Mouse (Mus musculus): ENCODE measurements around the gene Prdm8. TPM values are rescaled to one million over a fixed set of nuclear protein-coding genes. Genes with fewer than 3 reads are reported as not detected.
A peak's percentile ranks its signal among the peaks of the same experiment; 100 is the strongest.

The Prdm8 gene
- polyA plus RNA-seq, 1 experiment from 2014 or later = not detected

DNA sequence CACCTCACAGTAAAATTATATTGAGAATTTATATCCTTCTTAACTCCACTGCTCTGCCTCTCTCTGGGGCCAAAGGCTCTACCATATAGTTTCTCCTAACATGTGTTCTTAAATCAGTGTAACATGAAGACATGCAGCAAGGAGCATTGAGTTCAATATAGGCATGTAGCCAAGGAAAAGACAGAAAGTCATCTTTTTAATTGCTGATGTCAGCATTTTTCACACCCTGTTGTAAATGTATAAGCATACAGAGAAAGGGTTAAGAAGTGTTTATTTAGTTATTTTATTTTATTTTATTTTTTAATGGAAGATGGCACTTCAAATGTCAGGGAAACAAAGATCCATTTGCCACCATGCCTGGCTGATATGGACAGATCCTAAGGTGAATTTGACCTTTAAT is 6.7 kb downstream of the Prdm8 start:
- 0 out of 2 replicates have a peak, but pooled peaks cover 3% of the 10 kb centered on the region for H3K4me1 ChIP-seq
- H3K9me3 ChIP-seq (replicated peaks) = no peaks in the 10 kb centered on the region
- no peaks in the 10 kb centered on the region for H3K36me3 ChIP-seq
- no peak overlapping the region for H3K4me3 ChIP-seq
- no peak overlapping the region for H3K27ac ChIP-seq
- H3K9ac ChIP-seq = no peak overlapping the region
- ATAC-seq = no peak
- no peak overlapping the region for H3K4me2 ChIP-seq
- peaks cover 87% of the 10 kb centered on the region for H3K27me3 ChIP-seq (replicated peaks)

DNA sequence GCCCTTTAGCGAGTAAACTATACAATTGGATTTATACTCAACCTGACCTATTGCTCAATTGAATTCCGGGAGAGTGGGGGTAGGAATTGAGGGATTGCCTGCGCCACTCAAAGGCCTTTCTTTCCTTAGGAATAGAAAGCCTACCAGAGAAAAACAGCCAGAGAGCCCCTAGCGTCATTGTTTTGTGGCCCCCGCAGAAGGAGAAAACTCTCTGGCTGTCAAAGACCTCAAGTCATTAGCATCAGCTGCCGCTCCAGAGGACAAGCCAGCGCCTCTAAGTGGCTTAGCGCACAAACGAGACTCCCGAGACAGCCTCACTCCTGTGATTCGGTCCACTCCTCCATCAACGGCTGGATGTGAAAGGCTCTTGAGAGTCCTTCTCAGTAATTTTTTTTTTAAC is 12.6 kb downstream of the Prdm8 start:
- ATAC-seq = no peak
- Histone ChIP-seq H3K36me3 (no peaks in the 10 kb centered on the region), H3K9ac (no peak overlapping the region), H3K4me2 (no peak overlapping the region), H3K27me3 (replicated peaks) (peaks cover 93% of the 10 kb centered on the region), H3K27ac (no peak overlapping the region), H3K4me3 (no peak overlapping the region), H3K4me1 (no peaks in the 10 kb centered on the region), H3K9me3 (replicated peaks) (no peaks in the 10 kb centered on the region)
- WGBS (ENCODE audit: insufficient replicate concordance) = 5% methylated on average over 12 of the region's 12 CpGs

DNA sequence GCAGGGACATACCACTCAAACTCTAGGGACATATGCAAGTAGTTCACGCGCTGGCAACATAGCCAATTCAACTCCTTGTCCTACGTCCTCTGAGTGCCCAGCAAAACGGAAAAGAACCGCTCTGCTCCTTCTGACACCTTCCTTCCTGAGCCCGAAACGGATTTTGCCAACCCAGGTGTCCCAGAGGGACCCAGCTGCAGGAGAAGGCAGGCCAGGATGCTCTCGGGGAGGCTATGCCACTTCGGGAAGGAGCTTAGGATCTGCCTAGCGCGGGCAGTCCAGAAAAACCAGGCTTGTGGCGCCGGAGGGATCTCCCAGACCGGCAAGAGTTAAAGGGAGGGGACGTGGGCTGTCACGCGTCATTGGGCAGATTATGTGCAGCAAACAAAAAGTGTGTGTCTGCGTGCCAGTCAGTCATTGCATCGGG is 13.5 kb downstream of the Prdm8 start:
- peaks cover 95% of the 10 kb centered on the region for H3K27me3 ChIP-seq (replicated peaks)
- no peak overlapping the region for H3K27ac ChIP-seq
- no peaks in the 10 kb centered on the region for H3K36me3 ChIP-seq
- H3K4me1 ChIP-seq = peaks cover 3% of the 10 kb centered on the region
- ATAC-seq = no peak
- no peak overlapping the region for H3K4me3 ChIP-seq
- WGBS (ENCODE audit: insufficient replicate concordance) = 2% methylated on average over 19 of the region's 19 CpGs
- H3K9ac ChIP-seq = no peak overlapping the region
- no peaks in the 10 kb centered on the region for H3K9me3 ChIP-seq (replicated peaks)
- no peak overlapping the region for H3K4me2 ChIP-seq

DNA sequence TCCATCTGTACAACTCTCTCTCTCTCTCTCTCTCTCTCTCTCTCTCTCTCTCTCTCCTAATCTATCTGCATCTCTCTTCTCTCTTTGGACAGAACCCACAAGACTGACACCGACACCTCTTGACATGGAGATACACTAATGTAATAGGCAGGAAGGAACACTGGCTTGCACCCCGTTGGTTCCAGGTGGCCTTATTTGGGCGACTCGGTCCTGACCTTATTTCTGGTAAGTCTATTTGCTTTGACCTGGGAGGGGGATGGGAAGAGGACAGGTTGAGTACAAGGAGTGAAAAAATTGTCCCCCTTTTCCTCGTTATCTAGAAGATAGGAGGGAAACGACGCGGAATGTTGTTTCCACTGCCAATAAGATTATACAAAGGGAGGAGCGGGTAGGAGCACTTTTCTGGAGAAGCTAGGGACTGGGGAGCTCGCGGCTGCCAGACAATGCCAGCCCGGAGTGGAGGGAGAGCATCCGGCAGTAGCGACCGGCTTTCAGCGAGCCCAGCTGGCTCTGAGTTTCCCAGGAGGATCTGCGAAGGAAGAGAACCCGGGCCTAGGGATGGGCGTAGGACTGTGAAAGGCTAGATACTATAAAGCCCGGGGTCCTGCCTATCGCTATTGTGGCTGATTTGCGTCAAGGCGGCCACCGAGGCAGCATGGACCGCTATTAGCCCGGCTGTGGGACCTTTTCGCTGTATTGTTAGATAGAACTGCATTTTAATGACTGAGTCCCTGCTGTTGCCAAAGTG is 14.1 kb downstream of the Prdm8 start:
- Histone ChIP-seq H3K9ac (no peak overlapping the region), H3K4me2 (no peak overlapping the region), H3K9me3 (replicated peaks) (no peaks in the 10 kb centered on the region), H3K36me3 (no peaks in the 10 kb centered on the region), H3K4me3 (no peak overlapping the region), H3K27ac (no peak overlapping the region), H3K27me3 (replicated peaks) (peaks cover 97% of the 10 kb centered on the region), H3K4me1 (peaks cover 9% of the 10 kb centered on the region)
- no peak for ATAC-seq
- WGBS (ENCODE audit: insufficient replicate concordance) = 3% methylated on average over 27 of the region's 27 CpGs

DNA sequence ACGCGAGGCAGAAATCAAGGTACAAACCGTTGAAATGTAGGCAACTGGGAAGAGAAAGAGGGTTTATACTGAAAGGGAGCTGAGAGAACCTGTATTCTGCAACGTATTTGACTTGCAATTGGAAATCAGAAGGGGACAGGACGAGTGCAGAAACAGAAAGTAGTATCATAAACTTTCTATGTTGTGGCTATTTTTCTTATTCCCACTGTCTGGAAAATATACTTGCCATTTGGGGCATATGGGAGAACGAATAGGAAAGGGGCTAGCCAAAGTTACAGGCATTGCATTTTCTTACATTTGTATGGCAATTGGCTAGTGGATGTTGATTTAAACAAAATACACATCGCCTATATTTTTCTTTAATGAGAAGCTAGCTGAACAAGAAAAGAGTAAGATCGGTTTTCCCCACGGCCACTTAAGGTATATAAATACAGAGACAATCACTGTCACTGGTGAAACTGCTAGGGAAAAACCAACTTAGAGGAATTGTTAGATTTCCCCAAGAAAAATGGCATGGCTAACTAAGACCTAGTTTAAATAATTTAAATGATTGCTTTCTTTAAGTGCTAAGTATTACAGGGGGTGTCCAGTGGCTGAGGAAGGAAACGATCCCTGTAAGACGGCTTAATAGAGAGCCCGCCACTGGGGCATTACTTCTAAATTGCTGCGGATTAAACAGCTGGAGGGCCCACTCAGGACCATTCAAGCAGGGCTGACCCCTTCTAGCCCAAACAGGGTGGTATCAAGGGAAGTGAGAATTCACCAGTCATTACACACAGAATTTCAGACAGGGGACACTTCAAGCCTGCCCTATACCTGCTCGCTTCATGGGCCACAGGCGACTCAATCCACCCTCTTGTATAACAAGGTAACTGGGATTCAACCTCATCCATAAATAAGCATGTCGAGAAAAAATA is 14.9 kb downstream of the Prdm8 start:
- Histone ChIP-seq H3K27me3 (replicated peaks) (peaks cover 98% of the 10 kb centered on the region), H3K4me2 (no peak overlapping the region), H3K4me1 (peaks cover 15% of the 10 kb centered on the region), H3K4me3 (no peak overlapping the region), H3K9me3 (replicated peaks) (no peaks in the 10 kb centered on the region), H3K36me3 (no peaks in the 10 kb centered on the region), H3K9ac (no peak overlapping the region), H3K27ac (no peak overlapping the region)
- no peak for ATAC-seq
- WGBS (ENCODE audit: insufficient replicate concordance) = 7% methylated on average over 16 of the region's 16 CpGs

DNA sequence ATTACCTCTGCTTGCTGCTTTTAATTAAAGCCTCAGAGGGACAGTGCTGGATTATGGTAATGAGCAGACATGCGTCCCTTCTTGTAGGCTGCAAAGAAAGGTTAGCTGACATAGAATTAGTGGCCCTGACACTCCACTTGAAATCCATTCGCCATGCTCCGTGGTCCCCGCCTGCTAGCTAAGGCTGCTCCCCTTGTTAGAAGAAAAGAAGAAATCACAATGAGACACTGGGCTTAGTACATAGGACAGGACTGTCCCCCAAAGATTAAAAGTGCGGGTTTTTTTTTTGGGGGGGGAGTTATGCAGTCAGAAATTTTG is 15.6 kb downstream of the Prdm8 start:
- H3K9me3 ChIP-seq (replicated peaks) = no peaks in the 10 kb centered on the region
- no peak for ATAC-seq

DNA sequence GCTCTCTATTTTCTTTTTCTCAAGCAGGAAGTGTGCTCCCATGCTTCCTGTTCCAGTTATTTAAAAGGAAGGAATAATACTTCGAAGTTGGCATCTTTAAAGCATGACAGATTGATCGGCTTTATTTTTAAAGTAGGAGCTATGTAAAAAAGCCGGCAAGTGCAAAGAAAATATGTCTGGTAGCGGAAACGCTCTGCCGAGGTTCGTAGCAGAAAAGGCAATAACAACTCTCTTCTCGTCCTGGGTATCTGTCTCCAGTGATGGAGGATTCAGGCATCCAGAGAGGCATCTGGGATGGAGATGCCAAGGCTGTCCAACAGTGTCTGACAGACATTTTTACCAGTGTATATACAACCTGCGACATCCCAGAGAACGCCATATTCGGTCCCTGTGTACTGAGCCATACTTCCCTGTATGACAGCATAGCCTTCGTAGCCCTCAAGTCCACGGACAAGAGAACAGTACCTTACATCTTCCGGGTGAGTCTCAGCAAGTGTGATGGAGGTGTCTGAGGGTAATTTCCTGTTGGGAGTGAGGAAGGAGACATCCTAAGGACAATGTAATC is 16.1 kb downstream of the Prdm8 start:
- no peaks in the 10 kb centered on the region for H3K9me3 ChIP-seq (replicated peaks)
- H3K27ac ChIP-seq = no peak overlapping the region
- H3K4me1 ChIP-seq = peaks cover 15% of the 10 kb centered on the region
- H3K36me3 ChIP-seq = no peaks in the 10 kb centered on the region
- H3K9ac ChIP-seq = no peak overlapping the region
- WGBS (ENCODE audit: insufficient replicate concordance) = 4% methylated on average over 14 of the region's 14 CpGs
- no peak for ATAC-seq
- H3K4me3 ChIP-seq = no peak overlapping the region
- H3K4me2 ChIP-seq = no peak overlapping the region
- H3K27me3 ChIP-seq (replicated peaks) = peaks cover 99% of the 10 kb centered on the region

More for the DNA sequence above, 15.6 kb downstream of the Prdm8 start:
- Histone ChIP-seq H3K9ac (no peak overlapping the region), H3K4me3 (no peak overlapping the region), H3K4me1 (peaks cover 15% of the 10 kb centered on the region), H3K27me3 (replicated peaks) (peaks cover 98% of the 10 kb centered on the region), H3K27ac (no peak overlapping the region), H3K36me3 (no peaks in the 10 kb centered on the region), H3K4me2 (no peak overlapping the region)
- WGBS (ENCODE audit: insufficient replicate concordance) = 1% methylated on average over 5 of the region's 5 CpGs

DNA sequence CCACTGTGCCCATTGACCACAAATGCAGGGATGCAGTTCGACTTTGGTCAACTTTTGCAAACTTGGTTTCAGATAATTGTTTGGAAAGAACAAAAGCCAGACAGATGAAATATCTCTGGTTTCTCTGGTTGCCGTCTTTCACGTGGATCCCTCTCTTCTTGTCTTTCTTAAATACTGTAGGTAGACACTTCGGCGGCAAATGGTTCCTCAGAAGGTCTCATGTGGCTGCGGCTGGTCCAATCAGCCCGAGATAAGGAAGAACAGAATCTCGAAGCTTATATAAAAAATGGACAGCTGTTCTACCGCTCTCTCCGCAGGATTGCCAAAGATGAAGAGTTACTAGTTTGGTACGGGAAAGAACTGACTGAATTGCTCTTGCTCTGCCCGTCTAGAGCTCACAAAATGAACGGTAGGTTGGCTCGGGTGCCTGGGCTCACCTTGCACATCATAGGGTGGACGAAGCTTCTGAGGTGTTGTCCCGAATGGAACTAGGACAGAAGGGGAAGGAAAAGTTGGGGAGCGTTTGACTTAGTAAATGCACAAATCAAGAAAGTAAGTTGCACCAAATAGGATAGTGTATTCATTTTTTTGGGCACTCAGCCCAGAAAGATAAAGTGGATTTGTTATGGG is 17.4 kb downstream of the Prdm8 start:
- no peaks in the 10 kb centered on the region for H3K9me3 ChIP-seq (replicated peaks)
- H3K4me3 ChIP-seq = no peak overlapping the region

DNA sequence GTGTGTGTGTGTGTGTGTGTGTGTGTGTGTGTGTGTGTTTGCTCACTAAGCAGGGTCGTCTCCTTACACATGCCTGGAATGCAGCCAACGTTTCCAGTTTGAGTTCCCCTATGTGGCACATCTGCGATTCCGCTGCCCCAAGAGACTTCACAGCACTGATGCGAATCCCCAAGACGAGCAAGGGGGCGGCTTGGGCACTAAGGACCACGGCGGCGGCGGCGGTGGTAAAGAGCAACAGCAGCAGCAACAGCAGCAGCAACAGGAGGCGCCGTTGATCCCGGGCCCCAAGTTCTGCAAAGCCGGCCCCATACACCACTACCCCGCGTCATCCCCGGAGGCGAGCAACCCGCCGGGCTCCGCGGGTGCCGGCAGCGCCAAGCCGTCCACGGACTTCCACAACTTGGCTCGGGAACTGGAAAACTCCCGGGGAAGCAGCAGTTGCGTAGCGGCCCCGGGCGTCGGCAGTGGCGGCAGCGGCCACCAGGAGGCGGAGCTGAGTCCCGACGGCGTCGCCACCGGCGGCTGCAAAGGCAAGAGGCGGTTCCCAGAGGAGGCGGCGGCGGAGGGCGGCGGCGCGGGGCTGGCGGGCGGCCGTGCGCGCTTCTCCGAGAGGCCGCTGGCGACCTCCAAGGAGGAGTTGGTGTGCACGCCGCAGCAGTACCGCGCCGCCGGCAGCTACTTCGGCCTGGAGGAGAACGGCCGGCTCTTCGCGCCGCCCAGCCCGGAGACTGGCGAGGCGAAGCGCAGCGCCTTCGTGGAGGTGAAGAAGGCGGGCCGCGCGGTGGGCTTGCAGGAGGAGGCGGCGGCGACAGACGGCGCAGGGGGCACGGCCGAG is 18.2 kb downstream of the Prdm8 start:
- WGBS (ENCODE audit: insufficient replicate concordance) = under 1% methylated on average over 63 of the region's 89 CpGs
- Histone ChIP-seq H3K4me3 (peak overlapping the region; percentile 55), H3K27me3 (replicated peaks) (peaks cover 99% of the 10 kb centered on the region), H3K36me3 (no peaks in the 10 kb centered on the region), H3K9ac (no peak overlapping the region), H3K27ac (no peak overlapping the region), H3K4me2 (peak overlapping the region; percentile 76), H3K4me1 (peaks cover 15% of the 10 kb centered on the region), H3K9me3 (replicated peaks) (no peaks in the 10 kb centered on the region)
- ATAC-seq = peak; percentile 44; the same call in 1 of the 2 replicates

More for the DNA sequence above, 17.4 kb downstream of the Prdm8 start:
- Histone ChIP-seq H3K9ac (no peak overlapping the region), H3K36me3 (no peaks in the 10 kb centered on the region), H3K4me2 (no peak overlapping the region), H3K27me3 (replicated peaks) (peaks cover 99% of the 10 kb centered on the region), H3K27ac (no peak overlapping the region), H3K4me1 (peaks cover 15% of the 10 kb centered on the region)
- no peak for ATAC-seq
- WGBS (ENCODE audit: insufficient replicate concordance) = 6% methylated on average over 17 of the region's 17 CpGs

DNA sequence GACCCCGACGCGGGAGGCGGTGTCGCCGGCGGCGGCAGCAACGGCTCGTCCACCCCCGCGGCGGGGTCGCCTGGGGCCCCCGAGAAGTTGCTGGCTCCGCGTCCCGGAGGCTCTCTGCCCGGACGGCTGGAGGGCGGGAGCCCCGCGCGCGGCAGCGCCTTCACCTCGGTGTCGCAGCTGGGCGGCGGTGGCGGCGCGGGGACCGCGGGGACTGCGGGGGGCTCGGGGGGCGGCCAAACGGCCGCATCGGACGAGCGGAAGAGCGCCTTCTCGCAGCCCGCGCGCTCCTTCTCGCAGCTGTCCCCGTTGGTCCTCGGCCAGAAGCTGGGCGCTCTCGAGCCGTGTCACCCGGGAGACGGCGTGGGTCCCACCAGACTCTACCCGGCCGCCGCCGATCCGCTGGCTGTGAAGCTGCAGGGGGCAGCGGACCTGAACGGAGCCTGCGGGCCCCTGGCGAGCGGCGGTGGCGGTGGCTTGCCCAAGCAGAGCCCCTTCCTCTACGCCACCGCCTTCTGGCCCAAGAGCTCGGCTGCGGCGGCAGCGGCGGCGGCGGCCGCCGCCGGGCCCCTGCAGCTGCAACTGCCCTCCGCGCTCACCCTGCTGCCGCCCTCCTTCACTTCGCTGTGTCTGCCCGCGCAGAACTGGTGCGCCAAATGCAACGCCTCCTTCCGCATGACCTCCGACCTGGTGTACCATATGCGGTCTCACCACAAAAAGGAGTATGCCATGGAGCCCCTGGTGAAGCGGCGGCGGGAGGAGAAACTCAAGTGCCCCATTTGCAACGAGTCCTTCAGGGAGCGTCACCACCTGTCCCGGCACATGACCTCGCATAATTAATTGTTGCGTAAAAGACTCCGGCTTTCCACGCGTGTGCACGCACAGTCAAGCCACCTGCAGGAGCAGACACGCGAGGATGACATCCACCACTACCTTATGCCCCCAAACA is 19.1 kb downstream of the Prdm8 start:
- Histone ChIP-seq H3K27me3 (replicated peaks) (peaks cover 99% of the 10 kb centered on the region), H3K4me1 (peaks cover 15% of the 10 kb centered on the region), H3K9ac (no peak overlapping the region), H3K4me2 (peak overlapping the region; percentile 76), H3K4me3 (peak overlapping the region; percentile 55), H3K27ac (no peak overlapping the region), H3K9me3 (replicated peaks) (no peaks in the 10 kb centered on the region), H3K36me3 (no peaks in the 10 kb centered on the region)
- under 1% methylated on average over 99 of the region's 106 CpGs for WGBS (ENCODE audit: insufficient replicate concordance)
- ATAC-seq = no peak

All from liver, embryonic 12.5 days (tissue).